Mouse (Mus musculus): Measurements from ENCODE around the gene Polr2l.

DNA sequence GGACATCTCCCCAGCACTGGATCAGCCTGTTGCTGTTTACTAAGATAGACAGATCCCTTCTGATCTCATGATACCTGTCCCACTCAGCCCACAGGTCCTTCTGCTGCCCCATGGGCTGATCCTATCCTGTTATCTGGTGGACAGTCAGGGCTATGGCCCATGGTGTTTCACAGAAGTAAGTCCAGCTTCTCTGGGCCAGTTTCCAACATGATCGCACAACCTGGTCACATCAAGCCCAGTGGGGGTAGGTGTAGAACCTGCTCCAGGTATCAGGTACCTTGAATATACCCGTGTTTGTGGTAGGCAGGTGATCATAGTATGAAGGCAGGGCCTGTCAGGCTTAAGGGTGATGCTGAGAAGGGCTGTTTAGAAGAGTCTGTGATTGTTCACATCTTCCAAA lies 20.4 kb upstream of the Polr2l start:
- no peak for TF ChIP-seq CTCF (IDR thresholded peaks at IDR 0.05; ENCODE audit: low read depth)
- TF ChIP-seq EP300 (IDR thresholded peaks at IDR 0.05; ENCODE audit: low read depth): no peak

All from liver, embryonic 14.5 days (tissue).